Mouse (Mus musculus) neural tube, embryonic 12.5 days (tissue): Measurements from ENCODE around the gene Tlr7. TPM values are rescaled to one million over a fixed set of nuclear protein-coding genes. Genes with fewer than 3 reads are reported as not detected.
"Not testable (repeated sequence)": the region's sequence is repeated elsewhere in the genome, so short reads cannot be mapped to it uniquely, and the experiment has no call there.

ENCODE experiments used
- ATAC-seq: fragments of 200-750 bp; cut with Nextera tagmentation; 2 replicates; pipeline ENCODE4 v1.8.0; 2017; ENCODE audit warnings: low read depth, mild to moderate bottlenecking, moderate TSS enrichment, moderate library complexity; ENCODE audit not compliant: low FRiP score
- H3K27ac ChIP-seq: fragments of 300-500 bp; sonication (generic); 2 replicates; pipeline ENCODE4 v1.5.1; 2016
- H3K27me3 ChIP-seq: fragments of 300-500 bp; sonication (generic); replicated peaks from 2 replicates; pipeline ENCODE4 v1.6.1; 2016; ENCODE audit warnings: mild to moderate bottlenecking
- H3K36me3 ChIP-seq: fragments of 300-500 bp; sonication (generic); 2 replicates; pipeline ENCODE4 v1.6.1; 2016; ENCODE audit warnings: mild to moderate bottlenecking
- H3K4me1 ChIP-seq: fragments of 300-500 bp; sonication (generic); 2 replicates; pipeline ENCODE4 v1.6.1; 2016
- H3K4me2 ChIP-seq: fragments of 300-500 bp; sonication (generic); replicated peaks from 2 replicates; pipeline ENCODE4 v1.6.1; 2016; ENCODE audit warnings: mild to moderate bottlenecking
- H3K4me3 ChIP-seq: fragments of 300-500 bp; sonication (generic); 2 replicates; pipeline ENCODE4 v1.5.1; 2016
- H3K9ac ChIP-seq: fragments of 300-500 bp; sonication (generic); 2 replicates; pipeline ENCODE4 v1.6.1; 2016; ENCODE audit warnings: mild to moderate bottlenecking
- H3K9me3 ChIP-seq: fragments of 300-500 bp; sonication (generic); 2 replicates; pipeline ENCODE4 v1.6.1; 2016; ENCODE audit warnings: mild to moderate bottlenecking
- WGBS: fragments of 180-500 bp; shearing (Covaris S2); methylation state at CpG from one replicate; pipeline ENCODE4 v1.1.7; 2016; 5-methylcytosine and 5-hydroxymethylcytosine counted together
- polyA plus RNA-seq: library from polyadenylated mRNA; unstranded; fragments of >200 nt; fragmentation: Nextera tagmentation; extraction: Ambion mirVana; gene quantifications from 2 replicates; pipeline ENCODE4 v1.2.1, GENCODE M21; 2016

Gene Tlr7
- 0.34 and 0.38 TPM in 2 replicates for polyA plus RNA-seq

- Histone ChIP-seq H3K4me2 (no peak within 1 kb of the TSS), H3K27me3 (no peaks in the 10 kb centered on the region), H3K4me3 (no peak within 1 kb of the TSS), H3K27ac (no peak within 1 kb of the TSS), H3K9me3 (no peaks in the 10 kb centered on the region), H3K4me1 (no peaks in the 10 kb centered on the region), H3K9ac (no peak within 1 kb of the TSS), H3K36me3 (no peaks in the 10 kb centered on the region)
- no peak for ATAC-seq
- WGBS, result 81% methylated on average over 6 of the region's 6 CpGs
Measured at GRCm38 (mm10) chrX:167330399-167330798, at the start of gene Tlr7. TSS of gene Tlr7 (minus strand) at chrX:167330558.

GRCm38 (mm10) chrX:167380073-167380472 lies 49.7 kb upstream of the Tlr7 start:
- no peaks in the 10 kb centered on the region for H3K9me3 ChIP-seq
- H3K4me1 ChIP-seq, result no peaks in the 10 kb centered on the region
- no peak overlapping the region for H3K27ac ChIP-seq
- H3K9ac ChIP-seq, result no peak overlapping the region
- H3K4me3 ChIP-seq, result no peak overlapping the region
- H3K36me3 ChIP-seq, result no peaks in the 10 kb centered on the region
- H3K27me3 ChIP-seq, result peaks cover 3% of the 10 kb centered on the region; the same call in 1 of the 2 replicates
- no peak for ATAC-seq
- no peak overlapping the region for H3K4me2 ChIP-seq
- WGBS, result 66% methylated on average over 4 of the region's 4 CpGs

- 87% methylated on average over 3 of the region's 3 CpGs for WGBS
- H3K9me3 ChIP-seq, H3K27ac ChIP-seq, H3K4me2 ChIP-seq, H3K27me3 ChIP-seq, ATAC-seq, H3K36me3 ChIP-seq, H3K4me1 ChIP-seq, H3K4me3 ChIP-seq, H3K9ac ChIP-seq: not testable (repeated sequence)
Measured at GRCm38 (mm10) chrX:167361231-167361630, 30.9 kb upstream of the Tlr7 start.

GRCm38 (mm10) chrX:167359704-167360103 lies 29.3 kb upstream of the Tlr7 start:
- no peak for ATAC-seq
- no peaks in the 10 kb centered on the region for H3K4me1 ChIP-seq

GRCm38 (mm10) chrX:167357415-167357814 lies 27.1 kb upstream of the Tlr7 start:
- Histone ChIP-seq H3K27ac (no peak overlapping the region), H3K36me3 (no peaks in the 10 kb centered on the region), H3K27me3 (no peaks in the 10 kb centered on the region), H3K4me3 (no peak overlapping the region), H3K9ac (no peak overlapping the region), H3K4me1 (no peaks in the 10 kb centered on the region), H3K4me2 (no peak overlapping the region), H3K9me3 (no peaks in the 10 kb centered on the region)
- ATAC-seq, result no peak
- WGBS, result 77% methylated on average over 2 of the region's 2 CpGs

More at GRCm38 (mm10) chrX:167359704-167360103, 29.3 kb upstream of the Tlr7 start:
- Histone ChIP-seq H3K27ac (no peak overlapping the region), H3K4me3 (no peak overlapping the region), H3K27me3 (no peaks in the 10 kb centered on the region), H3K9ac (no peak overlapping the region), H3K4me2 (no peak overlapping the region), H3K9me3 (no peaks in the 10 kb centered on the region), H3K36me3 (no peaks in the 10 kb centered on the region)
- 91% methylated on average over 7 of the region's 7 CpGs for WGBS

GRCm38 (mm10) chrX:167355965-167356364 lies 25.6 kb upstream of the Tlr7 start:
- 91% methylated on average over 3 of the region's 3 CpGs for WGBS
- Histone ChIP-seq H3K4me1 (no peaks in the 10 kb centered on the region), H3K27me3 (no peaks in the 10 kb centered on the region), H3K4me3 (no peak overlapping the region), H3K9ac (no peak overlapping the region), H3K36me3 (no peaks in the 10 kb centered on the region), H3K4me2 (no peak overlapping the region), H3K27ac (no peak overlapping the region), H3K9me3 (no peaks in the 10 kb centered on the region)
- ATAC-seq, result no peak

GRCm38 (mm10) chrX:167353617-167354016 lies 23.3 kb upstream of the Tlr7 start:
- Histone ChIP-seq H3K36me3 (no peaks in the 10 kb centered on the region), H3K4me1 (no peaks in the 10 kb centered on the region), H3K4me2 (no peak overlapping the region), H3K27ac (no peak overlapping the region), H3K9me3 (no peaks in the 10 kb centered on the region), H3K4me3 (no peak overlapping the region), H3K9ac (no peak overlapping the region), H3K27me3 (no peaks in the 10 kb centered on the region)
- ATAC-seq, result no peak
- 97% methylated on average over 2 of the region's 2 CpGs for WGBS

GRCm38 (mm10) chrX:167346440-167346839 lies 16.1 kb upstream of the Tlr7 start:
- Histone ChIP-seq H3K9ac (no peak overlapping the region), H3K4me3 (no peak overlapping the region), H3K4me2 (no peak overlapping the region), H3K9me3 (no peaks in the 10 kb centered on the region), H3K27ac (no peak overlapping the region), H3K36me3 (no peaks in the 10 kb centered on the region), H3K27me3 (no peaks in the 10 kb centered on the region), H3K4me1 (no peaks in the 10 kb centered on the region)
- ATAC-seq, result no peak
- 83% methylated on average over 1 of the region's 1 CpGs for WGBS

- H3K36me3 ChIP-seq, result no peaks in the 10 kb centered on the region
- no peaks in the 10 kb centered on the region for H3K27me3 ChIP-seq
- no peaks in the 10 kb centered on the region for H3K4me1 ChIP-seq
- no peak overlapping the region for H3K4me2 ChIP-seq
- H3K9me3 ChIP-seq, result no peaks in the 10 kb centered on the region
- H3K4me3 ChIP-seq, result no peak overlapping the region
- H3K9ac ChIP-seq, result no peak overlapping the region
- 85% methylated on average over 1 of the region's 1 CpGs for WGBS
- ATAC-seq, result no peak
- H3K27ac ChIP-seq, result no peak overlapping the region
Measured at GRCm38 (mm10) chrX:167344356-167344755, 14.0 kb upstream of the Tlr7 start.

- Histone ChIP-seq H3K36me3 (no peaks in the 10 kb centered on the region), H3K4me2 (no peak overlapping the region), H3K9me3 (no peaks in the 10 kb centered on the region), H3K27ac (no peak overlapping the region), H3K4me3 (no peak overlapping the region), H3K27me3 (no peaks in the 10 kb centered on the region), H3K9ac (no peak overlapping the region), H3K4me1 (no peaks in the 10 kb centered on the region)
- 84% methylated on average over 3 of the region's 3 CpGs for WGBS
- ATAC-seq, result no peak
Measured at GRCm38 (mm10) chrX:167341811-167342210, 11.5 kb upstream of the Tlr7 start.

GRCm38 (mm10) chrX:167340190-167340589 lies 9.8 kb upstream of the Tlr7 start:
- no peaks in the 10 kb centered on the region for H3K4me1 ChIP-seq
- H3K4me3 ChIP-seq, result no peak overlapping the region
- H3K27ac ChIP-seq, result no peak overlapping the region
- H3K36me3 ChIP-seq, result no peaks in the 10 kb centered on the region
- ATAC-seq, result no peak
- H3K9me3 ChIP-seq, result no peaks in the 10 kb centered on the region
- whole genome bisulfite sequencing, result 84% methylated on average over 2 of the region's 2 CpGs
- no peaks in the 10 kb centered on the region for H3K27me3 ChIP-seq
- no peak overlapping the region for H3K9ac ChIP-seq
- no peak overlapping the region for H3K4me2 ChIP-seq

GRCm38 (mm10) chrX:167337990-167338389 lies 7.6 kb upstream of the Tlr7 start:
- H3K9ac ChIP-seq, result no peak overlapping the region
- H3K27ac ChIP-seq, result no peak overlapping the region
- H3K9me3 ChIP-seq, result no peaks in the 10 kb centered on the region
- H3K4me1 ChIP-seq, result no peaks in the 10 kb centered on the region
- H3K4me3 ChIP-seq, result no peak overlapping the region
- WGBS, result 87% methylated on average over 1 of the region's 1 CpGs
- H3K36me3 ChIP-seq, result no peaks in the 10 kb centered on the region
- no peak overlapping the region for H3K4me2 ChIP-seq
- H3K27me3 ChIP-seq, result no peaks in the 10 kb centered on the region
- no peak for ATAC-seq

- no peaks in the 10 kb centered on the region for H3K4me1 ChIP-seq
- no peaks in the 10 kb centered on the region for H3K27me3 ChIP-seq
- H3K36me3 ChIP-seq, result no peaks in the 10 kb centered on the region
- no peak overlapping the region for H3K27ac ChIP-seq
- no peak overlapping the region for H3K4me2 ChIP-seq
- H3K9me3 ChIP-seq, result no peaks in the 10 kb centered on the region
- ATAC-seq, result no peak
- no peak overlapping the region for H3K4me3 ChIP-seq
- H3K9ac ChIP-seq, result no peak overlapping the region
- 85% methylated on average over 1 of the region's 1 CpGs for WGBS
Measured at GRCm38 (mm10) chrX:167334571-167334970, 4.2 kb upstream of the Tlr7 start.
